Mouse (Mus musculus) brain, embryonic 18.5 days (tissue): ENCODE results near the gene Noa1.

ENCODE experiments used
- DNase-seq: peaks from one replicate; pipeline ENCODE4 v3.0.0-alpha.2; 2012; ENCODE audit warnings: low read depth, low spot score

Gene Noa1

GRCm38 (mm10) chr5:77309924-77310772 is at the start of gene Noa1, which contains the start of gene Polr2b:
Gene Noa1, minus strand, starts transcription at chr5:77310084.
Gene Polr2b, plus strand, starts transcription at chr5:77310147.
- peak; percentile 95 for DNase-seq

DNA sequence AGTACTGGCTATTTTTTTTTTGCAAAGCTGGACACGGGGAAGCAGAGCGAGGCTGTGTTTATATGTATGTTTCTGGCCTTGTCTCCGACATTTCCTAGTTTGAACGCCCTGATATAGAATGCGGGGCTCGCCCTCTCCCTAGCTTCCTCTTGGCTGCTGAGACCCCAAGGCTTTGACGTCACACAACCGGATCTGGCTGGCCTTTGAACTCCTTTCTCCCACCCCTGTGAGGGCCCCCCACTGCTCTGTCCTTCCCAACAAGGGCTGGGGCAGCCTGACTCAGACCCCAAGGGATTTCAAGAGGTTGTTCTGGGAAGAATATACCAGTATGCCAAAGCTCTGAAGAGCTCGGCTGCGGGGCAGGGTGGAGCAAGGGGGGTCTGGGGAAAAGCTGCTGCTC is 48.5 kb upstream of the Noa1 start:
- no peak for DNase-seq

DNA sequence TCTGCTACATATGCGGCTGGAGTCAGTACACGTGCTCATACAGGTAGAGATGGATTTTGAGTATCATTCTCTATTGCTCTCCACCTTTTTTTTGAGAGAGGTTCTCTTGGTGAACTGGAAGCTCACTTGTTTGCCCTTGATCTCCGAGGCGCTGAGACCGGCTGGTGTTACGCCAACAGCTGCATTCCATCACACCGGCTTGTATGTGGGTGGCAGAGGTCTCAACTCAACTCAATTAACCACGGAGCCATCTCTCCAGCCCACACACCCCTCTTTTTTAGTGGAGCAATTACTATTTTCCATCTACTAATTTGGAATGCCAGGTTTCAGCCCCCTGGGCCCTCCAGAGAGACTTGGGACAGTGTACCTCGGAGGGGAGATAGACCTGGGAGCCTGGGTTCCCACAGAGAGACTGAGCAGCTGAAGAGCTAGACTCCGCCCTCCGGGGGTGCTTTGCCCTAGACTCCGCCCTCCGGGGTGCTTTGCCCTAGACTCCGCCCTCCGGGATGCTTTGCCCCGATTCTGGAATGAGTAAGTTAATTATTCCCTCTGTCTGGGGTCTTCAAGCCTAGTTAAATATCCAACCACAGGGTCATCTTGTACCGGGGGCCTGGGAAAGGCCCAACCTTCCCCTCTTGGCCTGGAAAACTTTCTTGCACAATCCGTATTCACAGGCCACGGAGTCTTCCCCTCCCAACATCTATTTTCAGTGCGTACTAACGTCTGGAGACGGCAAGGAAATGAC is 47.7 kb upstream of the Noa1 start:
- DNase-seq = no peak

GRCm38 (mm10) chr5:77355307-77356265 is 45.7 kb upstream of the Noa1 start:
- DNase-seq = no peak

GRCm38 (mm10) chr5:77354361-77354787 is 44.5 kb upstream of the Noa1 start:
- peak; percentile 59 for DNase-seq

GRCm38 (mm10) chr5:77351691-77352090 is 41.8 kb upstream of the Noa1 start:
- DNase-seq = no peak

DNA sequence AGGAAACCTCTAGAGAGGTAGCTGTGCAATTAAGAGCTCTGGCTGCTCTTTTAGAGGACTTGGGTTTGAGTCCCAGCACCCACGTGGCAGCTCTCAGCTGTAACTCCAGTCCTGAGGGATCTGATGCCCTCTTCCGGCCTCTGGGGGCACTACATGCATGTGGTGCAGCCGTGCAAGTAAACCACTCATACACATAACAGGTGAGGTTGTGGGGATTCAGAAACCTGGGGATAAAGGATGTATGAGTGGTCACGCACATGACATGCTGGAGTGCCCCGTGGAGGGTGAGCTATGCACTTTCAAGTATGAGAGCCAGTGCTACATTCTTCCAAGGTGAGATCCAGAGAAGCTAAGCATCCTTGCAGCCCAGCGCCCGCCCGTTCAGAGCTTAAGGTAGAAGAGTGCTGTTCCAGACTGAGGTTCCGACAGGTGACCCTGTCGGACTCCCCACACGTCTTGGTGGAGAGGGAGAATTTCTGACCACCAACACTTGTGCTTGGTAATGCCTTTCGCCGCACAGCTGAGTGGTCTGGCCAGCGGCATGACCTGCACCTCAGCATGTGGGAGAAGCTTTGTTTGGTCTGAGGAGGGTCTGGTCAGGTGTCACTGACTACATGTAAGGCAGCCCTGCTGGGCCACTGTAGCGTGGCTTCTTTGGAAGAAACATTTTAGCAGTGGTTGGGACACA is 40.2 kb upstream of the Noa1 start:
- DNase-seq = no peak

- DNase-seq = no peak
Measured at GRCm38 (mm10) chr5:77348901-77349300, 39.0 kb upstream of the Noa1 start.

DNA sequence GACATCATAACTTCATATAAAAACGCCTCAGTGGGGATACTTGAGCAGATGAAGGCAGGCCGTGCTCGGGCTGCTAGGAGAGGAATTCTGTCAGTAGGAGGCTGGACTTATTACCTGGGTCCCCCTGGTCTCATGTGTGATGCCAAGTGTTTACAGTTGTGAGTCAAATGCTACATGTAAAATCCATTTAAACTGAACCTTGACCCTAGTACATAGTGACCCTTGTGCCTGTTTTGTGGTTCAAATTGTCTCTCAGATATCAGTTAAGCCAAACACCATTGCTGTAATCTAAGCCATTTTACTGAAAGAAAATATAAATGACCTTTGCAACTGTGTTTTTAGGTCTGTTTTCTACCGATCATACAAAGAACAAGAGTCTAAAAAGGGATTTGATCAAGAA is 30.1 kb upstream of the Noa1 start:
- DNase-seq = no peak

- DNase-seq = no peak
Measured at GRCm38 (mm10) chr5:77330154-77330553, 20.3 kb upstream of the Noa1 start.

DNA sequence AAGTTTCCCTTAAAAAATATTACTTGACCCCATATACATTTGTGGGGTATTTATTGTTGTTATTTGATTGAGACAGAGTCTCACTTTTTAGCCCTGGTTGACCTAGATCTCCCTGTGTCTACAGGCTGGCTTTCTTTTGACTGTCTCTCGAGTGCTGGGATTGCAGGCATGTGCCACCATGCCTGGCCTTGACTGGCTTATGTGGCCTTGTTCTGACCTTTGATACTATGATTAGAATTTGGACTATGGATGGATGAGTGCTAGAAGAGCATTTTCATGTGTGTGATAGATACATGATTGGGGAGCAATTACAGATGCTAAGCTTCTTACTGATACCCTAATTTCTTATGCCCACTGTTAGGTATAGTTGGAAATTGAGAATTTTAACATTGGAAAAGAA is 15.1 kb upstream of the Noa1 start:
- no peak for DNase-seq

DNA sequence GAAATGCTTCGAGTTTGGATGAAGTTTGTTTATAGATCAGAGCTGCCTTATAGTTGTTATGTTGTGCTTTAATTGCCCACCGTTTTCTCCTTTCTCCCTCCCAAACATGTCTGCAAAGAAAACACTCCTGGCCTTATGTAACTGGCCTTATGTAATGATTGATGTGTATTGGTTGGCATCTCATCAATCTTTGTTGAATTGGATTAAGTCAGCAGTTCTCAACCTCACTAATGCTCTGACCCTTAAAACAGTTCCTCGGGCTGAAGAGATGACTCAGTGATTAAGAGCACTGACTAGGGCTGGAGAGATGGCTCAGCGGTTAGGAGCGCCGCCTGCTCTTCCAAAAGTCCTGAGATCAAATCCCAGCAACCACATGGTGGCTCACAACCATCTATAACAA is 5.1 kb upstream of the Noa1 start:
- DNase-seq = no peak

GRCm38 (mm10) chr5:77314206-77314605 is 4.3 kb upstream of the Noa1 start:
- DNase-seq = no peak

- DNase-seq = peak; percentile 1
Measured at GRCm38 (mm10) chr5:77309051-77309906, 605 bp downstream of the Noa1 start.

GRCm38 (mm10) chr5:77307821-77308553 is 1.9 kb downstream of the Noa1 start:
- DNase-seq = no peak

- no peak for DNase-seq
Measured at GRCm38 (mm10) chr5:77301296-77301903, 8.5 kb downstream of the Noa1 start.

GRCm38 (mm10) chr5:77299486-77299885 is 10.4 kb downstream of the Noa1 start:
- DNase-seq = no peak

GRCm38 (mm10) chr5:77292803-77293522 is 16.9 kb downstream of the Noa1 start:
- DNase-seq = no peak
